Mouse (Mus musculus) cortical plate, adult 2 months (tissue): Measurements from ENCODE around the gene Muc13. TPM values are rescaled to one million over a fixed set of nuclear protein-coding genes. Genes with fewer than 3 reads are reported as not detected.

ENCODE experiments used
- H3K27ac ChIP-seq: fragments of 200-500 bp; 2 replicates; pipeline ENCODE4 v1.5.1; 2012; ENCODE audit warnings: low read length, control low read depth, inconsistent platforms; ENCODE audit not compliant: insufficient read depth
- H3K4me1 ChIP-seq: fragments of 200-500 bp; 2 replicates; pipeline ENCODE4 v1.6.1; 2011; ENCODE audit warnings: low read length; ENCODE audit not compliant: control insufficient read depth, insufficient read depth
- H3K4me3 ChIP-seq: fragments of 200-500 bp; 2 replicates; pipeline ENCODE4 v1.5.1; 2011; ENCODE audit warnings: mild to moderate bottlenecking, low read length, control low read depth; ENCODE audit not compliant: insufficient read depth
- CTCF ChIP-seq: fragments of 200-500 bp; IDR thresholded peaks from 2 replicates; pipeline ENCODE4 v1.5.1; 2011; ENCODE audit warnings: mild to moderate bottlenecking, control low read depth, low read length; ENCODE audit not compliant: insufficient read depth; ENCODE audit errors: extremely low read depth
- POLR2A ChIP-seq: fragments of 200-500 bp; IDR thresholded peaks from 2 replicates; pipeline ENCODE4 v1.6.1; 2011; ENCODE audit warnings: mild to moderate bottlenecking, low read length, control low read depth; ENCODE audit not compliant: insufficient read depth; ENCODE audit errors: extremely low read depth
- polyA plus RNA-seq: library from polyadenylated mRNA; depleted of rRNA; stranded (reverse); fragments of >200 nt; gene quantifications from 2 replicates; pipeline ENCODE4 v1.2.3, GENCODE M21; 2012

Muc13 gene
- polyA plus RNA-seq, 1 experiment, result 0.10 TPM

GRCm38 (mm10) chr16:33782729-33783091, 11.1 kb upstream of the Muc13 start:
- Histone ChIP-seq H3K4me3 (no peak overlapping the region), H3K27ac (no peak overlapping the region), H3K4me1 (no peaks in the 10 kb centered on the region)
- TF ChIP-seq POLR2A (no peak), CTCF (no peak)

- no peak for TF ChIP-seq CTCF
- TF ChIP-seq POLR2A, result no peak
- Histone ChIP-seq H3K4me1 (no peaks in the 10 kb centered on the region), H3K4me3 (no peak overlapping the region), H3K27ac (no peak overlapping the region)
Observed at GRCm38 (mm10) chr16:33784547-33784946, 9.3 kb upstream of the Muc13 start.

GRCm38 (mm10) chr16:33785092-33785704, 8.6 kb upstream of the Muc13 start:
- Histone ChIP-seq H3K4me1 (no peaks in the 10 kb centered on the region), H3K4me3 (no peak overlapping the region), H3K27ac (no peak overlapping the region)
- TF ChIP-seq CTCF (no peak), POLR2A (no peak)

- no peak overlapping the region for H3K27ac ChIP-seq
- H3K4me1 ChIP-seq, result no peaks in the 10 kb centered on the region
- no peak overlapping the region for H3K4me3 ChIP-seq
- TF ChIP-seq POLR2A (no peak), CTCF (no peak)
Observed at GRCm38 (mm10) chr16:33786657-33787390, 7.0 kb upstream of the Muc13 start.

- Histone ChIP-seq H3K27ac (no peak overlapping the region), H3K4me3 (no peak overlapping the region), H3K4me1 (no peaks in the 10 kb centered on the region)
- TF ChIP-seq CTCF (no peak), POLR2A (no peak)
Observed at GRCm38 (mm10) chr16:33795106-33795505, 1.3 kb downstream of the Muc13 start.

- TF ChIP-seq POLR2A (no peak), CTCF (no peak)
- Histone ChIP-seq H3K4me1 (no peaks in the 10 kb centered on the region), H3K27ac (no peak overlapping the region), H3K4me3 (no peak overlapping the region)
Observed at GRCm38 (mm10) chr16:33795887-33796286, 2.0 kb downstream of the Muc13 start.

- Histone ChIP-seq H3K27ac (no peak overlapping the region), H3K4me3 (no peak overlapping the region), H3K4me1 (no peaks in the 10 kb centered on the region)
- no peak for TF ChIP-seq POLR2A
- TF ChIP-seq CTCF, result no peak
Observed at GRCm38 (mm10) chr16:33796756-33797155, 2.9 kb downstream of the Muc13 start.

- no peak overlapping the region for H3K4me3 ChIP-seq
- H3K27ac ChIP-seq, result no peak overlapping the region
- no peaks in the 10 kb centered on the region for H3K4me1 ChIP-seq
- peak; percentile 71 for TF ChIP-seq CTCF
- no peak for TF ChIP-seq POLR2A
Observed at GRCm38 (mm10) chr16:33797860-33798259, 4.0 kb downstream of the Muc13 start.

GRCm38 (mm10) chr16:33810002-33810401, 16.2 kb downstream of the Muc13 start:
- Histone ChIP-seq H3K27ac (no peak overlapping the region), H3K4me3 (no peak overlapping the region), H3K4me1 (no peaks in the 10 kb centered on the region)
- TF ChIP-seq POLR2A (no peak), CTCF (peak; percentile 36)

- Histone ChIP-seq H3K4me3 (no peak overlapping the region), H3K4me1 (no peaks in the 10 kb centered on the region), H3K27ac (no peak overlapping the region)
- TF ChIP-seq CTCF (no peak), POLR2A (no peak)
Observed at GRCm38 (mm10) chr16:33818413-33819165, 24.8 kb downstream of the Muc13 start.
